Mouse (Mus musculus): ENCODE data around the gene Bhmt.

DNA sequence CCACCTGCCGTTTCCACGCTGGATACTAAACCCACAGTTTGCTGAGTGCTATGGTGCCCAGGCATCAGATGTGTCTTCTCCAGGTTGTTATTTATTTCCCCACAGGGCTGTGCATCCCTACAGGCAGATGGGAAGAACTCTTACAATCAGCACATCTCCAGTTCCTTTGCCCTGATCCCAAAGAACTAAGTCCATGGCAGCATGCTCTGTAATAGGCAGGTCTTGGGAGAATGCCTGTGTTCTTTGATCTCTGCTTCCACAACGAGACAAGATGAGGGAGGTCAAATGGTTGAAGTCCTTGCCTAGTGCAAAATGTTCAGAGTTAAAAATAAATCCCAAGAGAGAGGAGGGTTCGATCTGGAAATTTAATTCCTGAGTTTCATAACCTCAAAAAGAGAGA, 1.9 kb upstream of the Bhmt start:
- TF ChIP-seq GATA1 (IDR thresholded peaks at IDR 0.05; ENCODE audit: borderline replicate concordance, low read length) (no peak), FLI1 (IDR thresholded peaks at IDR 0.05; ENCODE audit: low read length) (no peak)
